Mouse (Mus musculus) urinary bladder, postnatal 36 days (tissue): ENCODE measurements around the gene Ptprcap.
A peak's percentile ranks its signal among the peaks of the same experiment; 100 is the strongest.

Experiments
- DNase-seq, 2 experiments: peaks; one replicate each; pipeline ENCODE4 v3.0.0; 2022; ENCODE audit warnings: low spot score in 2 of 2, mixed read lengths in 1 of 2

The Ptprcap gene

DNA sequence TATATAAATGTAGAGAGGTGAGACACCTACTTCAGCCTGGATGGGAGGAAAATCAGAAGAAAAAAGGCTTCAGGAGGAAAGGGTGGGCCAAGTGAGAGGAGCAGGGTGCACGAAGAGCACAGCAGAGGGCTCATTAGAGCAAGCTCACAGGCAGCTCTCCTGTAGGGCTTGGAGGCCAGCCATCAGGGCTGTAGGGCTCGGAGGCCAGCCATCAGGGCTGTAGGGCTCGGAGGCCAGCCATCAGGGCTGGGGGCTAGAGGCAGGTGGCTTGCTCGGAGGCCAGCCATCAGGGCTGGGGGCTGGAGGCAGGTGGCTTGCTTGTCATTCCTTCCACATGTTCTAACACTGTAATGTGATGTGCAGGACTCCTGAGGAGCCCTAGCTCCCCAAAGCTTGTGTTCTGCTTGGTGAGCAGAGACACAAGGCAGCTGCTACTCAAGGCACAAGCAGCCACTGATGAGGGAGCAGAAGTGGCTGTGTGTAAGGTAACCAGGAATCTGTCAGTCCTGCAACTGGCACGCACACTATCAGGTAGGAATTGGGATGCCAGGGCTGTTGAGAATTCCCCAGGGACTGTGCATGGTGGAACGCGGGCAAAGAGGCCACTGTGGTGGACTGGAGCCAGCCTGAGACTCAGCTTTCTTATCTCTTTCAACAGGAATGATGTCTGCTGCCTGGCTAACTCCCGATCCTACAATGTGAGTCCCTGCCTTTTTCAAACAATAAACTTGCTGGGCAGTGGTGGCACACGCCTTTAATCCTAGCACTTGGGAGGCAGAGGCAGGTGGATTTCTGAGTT lies 13.5 kb downstream of the Ptprcap start:
- DNase-seq, result no peak

GRCm38 (mm10) chr19:4169378-4169784 lies 16.0 kb downstream of the Ptprcap start:
- DNase-seq, result peak; percentile 99 to 100

GRCm38 (mm10) chr19:4169810-4170209 lies 16.4 kb downstream of the Ptprcap start:
- DNase-seq, result no peak

DNA sequence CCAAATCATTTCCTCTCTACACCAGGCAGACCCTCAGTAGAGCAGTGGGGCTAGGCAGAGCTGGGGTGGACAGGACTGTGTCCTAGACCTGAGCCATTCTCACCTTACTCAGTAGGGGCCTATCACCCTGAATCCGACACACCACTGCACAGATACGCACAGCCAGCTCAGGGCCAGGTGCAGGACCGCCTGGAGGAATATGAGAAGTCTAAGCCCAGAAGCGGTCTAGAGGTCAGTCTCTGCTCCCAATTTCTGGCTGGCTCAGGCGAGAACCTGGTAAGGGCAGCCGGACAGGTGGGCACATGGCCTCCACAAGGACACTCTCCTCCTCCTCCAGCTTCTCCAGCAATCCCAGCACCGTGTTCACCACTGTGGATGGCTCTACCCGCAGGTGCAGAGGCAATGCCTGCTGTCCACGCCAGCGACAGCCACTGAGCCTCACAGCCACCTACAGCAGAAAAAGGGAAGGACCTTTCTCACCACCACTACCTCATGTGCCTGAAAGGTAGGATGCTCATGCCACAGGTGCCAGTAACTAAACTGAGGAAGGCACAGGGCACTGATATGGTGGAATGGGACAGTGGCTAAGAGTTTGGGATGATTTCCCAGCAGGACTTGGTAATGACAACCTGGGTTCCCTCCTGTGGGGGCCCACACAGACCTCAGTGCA lies 17.5 kb downstream of the Ptprcap start:
- DNase-seq, result no peak

DNA sequence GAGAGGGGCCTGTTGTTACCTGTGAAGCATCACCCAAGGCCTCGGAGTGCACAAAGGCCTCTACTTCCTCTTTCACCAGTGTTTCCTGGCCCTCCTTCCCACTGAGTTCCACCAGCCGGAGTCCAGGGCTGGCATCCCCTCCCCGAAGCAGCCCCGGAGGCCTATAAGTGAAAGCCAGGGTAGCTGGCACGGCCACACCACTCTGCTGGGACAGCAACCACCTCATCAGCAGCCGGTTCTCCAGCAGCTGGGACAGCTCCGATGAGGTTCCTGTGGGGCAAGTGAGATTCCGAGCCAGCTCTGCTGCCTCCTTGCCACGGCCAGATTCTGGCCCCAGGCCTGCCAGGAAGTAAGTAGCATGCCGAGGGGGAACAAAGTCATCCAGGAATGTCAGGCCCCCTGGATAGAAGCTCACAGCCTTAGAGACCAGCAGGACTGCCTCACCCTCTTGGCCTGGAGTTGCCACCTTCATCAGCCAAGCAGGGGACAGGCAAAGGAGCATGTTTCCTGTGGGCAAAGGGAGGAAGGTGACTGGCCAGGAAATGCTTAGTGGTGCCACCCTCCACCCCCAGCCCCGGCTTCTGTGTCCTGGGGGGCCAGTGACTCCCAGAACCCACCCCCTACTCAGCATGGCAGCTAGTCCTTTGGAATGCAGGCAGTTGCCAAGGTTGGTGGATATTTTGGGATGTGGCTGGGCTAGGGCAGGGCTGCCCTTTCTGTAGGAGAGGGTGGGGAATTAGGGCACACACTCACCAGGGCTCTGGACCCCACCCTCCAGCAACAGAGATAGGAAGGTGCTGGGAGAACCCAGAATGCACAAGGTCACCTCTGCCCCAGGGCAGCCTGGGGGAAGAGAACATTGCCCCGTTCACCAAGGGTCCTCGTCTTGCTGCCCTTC lies 18.2 kb downstream of the Ptprcap start:
- no peak for DNase-seq

DNA sequence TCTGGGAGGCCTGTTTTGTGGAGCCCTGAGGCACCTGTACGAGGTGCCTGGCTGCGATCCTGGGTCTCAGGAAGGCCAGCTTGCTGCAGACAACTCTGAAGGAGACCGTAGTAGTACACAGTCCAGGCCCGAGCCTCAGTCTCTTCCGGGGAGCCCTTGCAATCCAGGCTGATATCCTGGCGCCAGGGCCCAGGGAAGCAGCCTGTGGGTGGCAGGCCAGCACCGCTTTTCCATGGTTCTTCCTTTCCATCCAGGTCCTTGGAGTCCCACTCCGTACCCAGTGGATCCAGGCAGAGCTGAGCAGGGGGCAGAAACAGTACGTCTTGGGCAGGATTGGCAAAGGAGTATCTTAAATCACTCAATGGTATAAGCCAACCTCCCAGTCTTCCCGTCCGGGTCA lies 19.5 kb downstream of the Ptprcap start:
- DNase-seq, result no peak

DNA sequence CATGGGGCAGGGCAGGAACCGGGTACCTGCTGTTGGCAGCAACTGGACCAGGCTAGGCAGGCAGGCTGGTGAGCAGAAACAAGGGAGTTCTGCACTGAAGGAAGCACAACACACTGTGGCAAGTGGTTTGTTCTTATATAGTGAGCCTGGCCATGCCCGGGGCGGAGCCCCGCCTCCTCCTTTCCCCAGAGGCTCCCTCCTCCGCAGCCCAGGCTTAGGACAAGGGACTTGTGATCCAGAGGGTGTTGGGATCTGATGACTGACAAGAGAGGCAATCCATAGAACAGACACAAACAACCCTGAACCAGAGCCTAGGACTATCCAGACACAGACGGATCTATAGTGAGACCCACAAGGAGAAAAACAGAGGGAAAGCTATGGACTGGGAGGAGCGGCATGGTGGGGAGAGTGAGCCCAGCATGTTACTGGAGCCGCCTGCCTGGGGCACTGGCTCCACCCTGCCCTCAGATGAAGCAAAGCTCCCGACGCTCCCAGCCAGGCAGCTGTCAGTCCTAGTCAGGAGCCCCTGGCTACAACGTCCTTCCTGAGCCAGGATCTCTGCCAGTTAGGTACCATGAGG lies 22.1 kb downstream of the Ptprcap start, which contains the start of gene Carns1:
Gene Carns1, minus strand, starts transcription at position 112 of the 580 bp plus-strand sequence.
- no peak for DNase-seq

DNA sequence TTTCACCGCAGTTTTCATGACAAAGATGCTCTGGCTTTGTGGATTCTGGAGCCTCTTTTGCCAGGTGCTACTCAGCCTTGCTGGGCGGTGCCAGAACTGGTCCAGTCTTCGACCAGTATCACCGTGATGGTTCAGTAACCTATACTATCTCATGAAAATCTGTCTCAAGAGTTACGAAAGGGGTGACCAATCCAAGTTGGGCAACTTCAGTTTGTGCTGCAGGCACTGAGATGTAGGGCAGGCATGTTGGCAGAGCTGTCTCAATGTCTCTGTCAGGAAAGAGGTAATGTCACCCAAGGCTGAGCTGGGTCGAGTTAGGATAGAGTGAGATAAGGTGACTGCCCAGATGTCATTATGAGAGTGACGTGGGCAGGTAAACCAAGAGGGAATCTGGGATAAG lies 27.0 kb downstream of the Ptprcap start:
- no peak for DNase-seq

GRCm38 (mm10) chr19:4181892-4182291 lies 28.5 kb downstream of the Ptprcap start:
- DNase-seq, result peak in 1 of 2 experiments; percentile 59

DNA sequence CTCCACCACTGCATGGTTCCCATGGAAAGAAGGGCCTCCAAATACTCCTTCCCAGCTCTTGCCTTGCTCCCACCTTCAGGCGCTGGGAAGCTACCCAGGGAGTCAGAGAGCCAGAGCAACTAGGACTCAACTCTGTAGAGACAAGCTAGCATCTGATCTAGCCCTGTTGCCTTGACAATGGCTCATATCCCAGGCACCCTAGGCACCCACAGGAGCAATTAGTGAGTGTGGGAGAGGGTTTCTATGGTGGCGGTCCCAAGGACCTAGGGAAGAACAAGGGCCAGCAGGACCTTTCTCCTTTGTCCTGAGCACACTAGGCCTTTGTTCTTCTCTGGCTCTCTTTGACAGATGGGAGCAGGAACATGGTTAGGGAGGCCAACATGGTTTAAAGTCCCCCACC lies 30.3 kb downstream of the Ptprcap start:
- no peak for DNase-seq

DNA sequence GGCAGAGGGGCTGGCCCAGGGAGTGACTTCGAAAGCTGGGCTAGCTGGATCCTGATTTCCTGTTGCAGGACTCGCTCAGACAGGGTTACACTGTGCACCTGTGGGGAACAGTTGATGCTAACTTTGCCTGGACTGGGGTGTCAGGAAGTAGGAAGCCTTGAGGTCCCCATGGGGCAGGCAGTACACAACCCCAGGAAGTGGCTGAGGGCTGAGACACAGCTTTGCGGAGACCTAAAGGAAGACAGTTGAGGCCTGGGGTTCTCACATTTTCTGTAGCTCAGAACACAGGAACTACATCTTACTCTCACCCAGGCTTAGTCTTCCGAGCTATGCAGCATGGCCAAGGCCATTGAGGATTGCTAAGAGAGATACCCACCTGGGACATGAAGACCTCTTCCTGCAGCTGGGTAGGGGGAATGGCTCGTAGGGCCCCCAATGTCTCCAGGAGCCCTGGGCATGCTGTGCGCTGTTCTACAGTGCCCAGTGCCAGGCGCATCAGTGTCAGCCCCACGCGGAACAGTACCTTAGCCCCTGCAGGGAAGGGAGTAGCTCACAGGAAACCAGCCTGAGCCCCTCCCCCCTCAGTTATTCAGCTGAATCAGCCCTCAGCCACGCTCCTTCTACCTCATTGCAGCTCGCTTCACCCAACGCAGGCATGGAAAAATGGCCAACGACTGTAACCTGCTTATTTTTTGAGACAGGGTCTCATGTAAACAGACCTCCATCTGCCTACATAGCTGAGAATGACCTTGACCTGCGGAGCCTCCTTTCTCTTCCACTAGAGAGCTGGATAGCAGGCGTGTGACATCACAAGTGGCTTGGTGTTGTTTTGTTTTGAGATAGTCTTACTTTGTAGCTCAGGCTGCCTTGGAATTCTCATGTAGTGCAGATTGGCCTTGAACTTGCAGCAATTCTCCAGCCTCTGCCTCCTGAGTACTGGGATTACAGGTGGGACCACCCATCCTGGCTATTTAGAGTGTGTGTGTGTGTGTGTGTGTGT lies 31.9 kb downstream of the Ptprcap start:
- DNase-seq, result no peak

DNA sequence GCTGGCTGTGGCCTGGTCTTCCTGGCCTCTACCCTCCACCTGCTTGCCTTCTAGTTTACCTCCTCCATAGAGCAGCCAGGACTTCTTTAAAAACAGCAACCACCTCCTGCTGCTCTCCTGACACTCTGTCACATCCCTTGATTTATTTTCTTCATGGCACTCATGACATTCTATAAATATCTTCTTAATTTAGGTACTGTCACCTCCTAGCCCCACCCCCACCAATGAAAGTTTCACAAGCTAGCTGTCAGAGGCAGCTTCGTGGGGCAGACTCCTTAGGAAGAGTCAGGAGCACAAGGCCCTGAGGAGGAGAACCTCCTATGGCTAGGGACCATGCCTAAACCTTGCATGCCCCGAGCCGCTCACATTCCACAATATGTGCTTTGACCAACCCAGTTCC lies 33.9 kb downstream of the Ptprcap start:
- DNase-seq, result no peak

DNA sequence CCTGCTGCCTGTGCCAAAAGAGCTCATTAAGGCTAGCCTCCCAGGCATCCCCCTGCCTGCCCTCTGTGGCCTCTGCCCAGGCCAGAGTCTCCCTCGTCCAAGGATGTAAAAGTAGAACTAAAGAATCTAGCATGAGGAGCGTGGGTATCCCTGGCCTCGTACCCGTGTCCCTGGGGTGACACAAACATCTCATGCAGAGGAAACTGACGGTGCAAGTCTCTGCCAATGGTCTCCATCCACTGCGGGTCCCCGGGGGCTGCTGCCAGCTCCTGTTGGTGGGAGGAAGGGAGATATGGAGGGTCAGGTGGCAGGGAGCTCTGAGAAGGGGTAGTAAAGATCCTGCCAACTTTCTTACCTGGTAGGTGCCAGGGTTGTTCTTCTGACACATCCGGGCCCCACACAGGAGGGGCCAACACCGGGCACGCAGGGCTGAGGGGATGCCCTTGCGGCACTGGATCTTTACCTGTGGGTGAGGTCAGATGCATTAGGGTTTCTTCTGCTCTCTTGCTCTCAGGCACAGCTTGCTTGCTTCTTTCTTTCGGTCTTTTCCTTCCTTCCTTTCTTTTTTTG lies 35.7 kb downstream of the Ptprcap start:
- DNase-seq, result no peak

- DNase-seq, result no peak
Observed at GRCm38 (mm10) chr19:4190831-4191334, 37.5 kb downstream of the Ptprcap start, which contains the start of gene Tbc1d10c. TSS of gene Tbc1d10c (minus strand) at chr19:4191284.

GRCm38 (mm10) chr19:4191528-4192250 lies 38.3 kb downstream of the Ptprcap start, which contains the start of gene Ppp1ca:
TSS of gene Ppp1ca (plus strand) at chr19:4192065.
- peak; percentile 88 to 96 for DNase-seq

GRCm38 (mm10) chr19:4192251-4192985 lies 39.0 kb downstream of the Ptprcap start:
- no peak for DNase-seq

GRCm38 (mm10) chr19:4193129-4193528 lies 39.7 kb downstream of the Ptprcap start:
- DNase-seq, result no peak

GRCm38 (mm10) chr19:4194021-4194724 lies 40.8 kb downstream of the Ptprcap start:
- DNase-seq, result no peak
